Mouse (Mus musculus) thymus, postnatal 0 days (tissue): Measurements from ENCODE around the gene Dguok. TPM values are rescaled to one million over a fixed set of nuclear protein-coding genes. Genes with fewer than 3 reads are reported as not detected.

ENCODE experiments used
- DNase-seq: peaks from one replicate; pipeline ENCODE4 v3.0.0-alpha.2; 2015; ENCODE audit warnings: low spot score
- polyA plus RNA-seq: library from polyadenylated mRNA; unstranded; fragments of >200 nt; fragmentation: Nextera tagmentation; extraction: Ambion mirVana; gene quantifications from 2 replicates; pipeline ENCODE4 v1.2.1, GENCODE M21; 2015

Gene Dguok
- polyA plus RNA-seq, 1 experiment from 2014 or later = 71.6 TPM

GRCm38 (mm10) chr6:83456131-83456983 is 50.4 kb downstream of the Dguok start:
- peak; percentile 85 for DNase-seq

- DNase-seq = peak; percentile 80
Observed at GRCm38 (mm10) chr6:83455328-83456130, 51.2 kb downstream of the Dguok start.

GRCm38 (mm10) chr6:83453706-83454105 is 53.1 kb downstream of the Dguok start:
- no peak for DNase-seq

- no peak for DNase-seq
Observed at GRCm38 (mm10) chr6:83450451-83451303, 56.1 kb downstream of the Dguok start.

GRCm38 (mm10) chr6:83449440-83449839 is 57.3 kb downstream of the Dguok start:
- no peak for DNase-seq

- DNase-seq = peak; percentile 44
Observed at GRCm38 (mm10) chr6:83448911-83449310, 57.9 kb downstream of the Dguok start.

- no peak for DNase-seq
Observed at GRCm38 (mm10) chr6:83447031-83447430, 59.7 kb downstream of the Dguok start.

- DNase-seq = no peak
Observed at GRCm38 (mm10) chr6:83445796-83446195, 61.0 kb downstream of the Dguok start.

- no peak for DNase-seq
Observed at GRCm38 (mm10) chr6:83443441-83444340, 63.1 kb downstream of the Dguok start.

GRCm38 (mm10) chr6:83442639-83443038 is 64.1 kb downstream of the Dguok start:
- no peak for DNase-seq

- DNase-seq = peak; percentile 86
Observed at GRCm38 (mm10) chr6:83441259-83442061, 65.3 kb downstream of the Dguok start.

- peak; percentile 56 for DNase-seq
Observed at GRCm38 (mm10) chr6:83440510-83441258, 66.1 kb downstream of the Dguok start.

- no peak for DNase-seq
Observed at GRCm38 (mm10) chr6:83440197-83440509, 66.6 kb downstream of the Dguok start.

GRCm38 (mm10) chr6:83439781-83440180 is 67.0 kb downstream of the Dguok start:
- no peak for DNase-seq

- DNase-seq = no peak
Observed at GRCm38 (mm10) chr6:83439119-83439767, 67.5 kb downstream of the Dguok start.

- DNase-seq = no peak
Observed at GRCm38 (mm10) chr6:83438584-83438983, 68.2 kb downstream of the Dguok start.

GRCm38 (mm10) chr6:83437802-83438201 is 69.0 kb downstream of the Dguok start:
- no peak for DNase-seq

- DNase-seq = no peak
Observed at GRCm38 (mm10) chr6:83437225-83437624, 69.5 kb downstream of the Dguok start.
